Mouse (Mus musculus): ENCODE measurements around the gene Bmp4.

The Bmp4 gene

DNA sequence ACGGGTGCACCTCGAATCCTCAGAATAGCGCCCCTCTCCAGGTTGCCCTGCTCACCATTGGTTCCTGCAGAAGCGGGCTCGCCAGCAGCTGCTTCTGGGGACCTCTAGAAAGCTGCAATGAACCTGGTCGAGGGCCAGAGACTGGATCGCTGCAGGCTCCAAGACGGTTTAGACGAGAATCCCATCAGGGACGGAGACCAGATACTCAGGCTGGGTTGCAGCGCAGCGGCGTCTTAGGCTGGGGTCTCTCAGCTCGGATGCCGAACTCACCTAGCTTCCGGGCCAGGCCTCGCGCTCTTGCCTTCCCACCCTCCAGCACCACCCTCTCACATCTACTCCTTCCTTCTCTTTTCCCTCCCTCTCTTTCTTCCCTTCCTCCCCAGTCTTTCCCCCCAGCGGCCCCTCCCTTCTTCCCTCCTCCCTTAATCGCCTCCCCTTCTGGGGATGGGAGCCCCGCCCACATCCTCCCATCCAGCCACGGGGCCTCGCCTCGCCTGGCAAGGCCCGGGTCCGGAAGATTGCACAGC lies at the start of gene Bmp4:
TSS of gene Bmp4 (minus strand) at position 421 of the 527 bp plus-strand sequence.
- in situ Hi-C loops (cut with MboI; ENCODE audit: low sequenced_read_pairs): no loop called here

DNA sequence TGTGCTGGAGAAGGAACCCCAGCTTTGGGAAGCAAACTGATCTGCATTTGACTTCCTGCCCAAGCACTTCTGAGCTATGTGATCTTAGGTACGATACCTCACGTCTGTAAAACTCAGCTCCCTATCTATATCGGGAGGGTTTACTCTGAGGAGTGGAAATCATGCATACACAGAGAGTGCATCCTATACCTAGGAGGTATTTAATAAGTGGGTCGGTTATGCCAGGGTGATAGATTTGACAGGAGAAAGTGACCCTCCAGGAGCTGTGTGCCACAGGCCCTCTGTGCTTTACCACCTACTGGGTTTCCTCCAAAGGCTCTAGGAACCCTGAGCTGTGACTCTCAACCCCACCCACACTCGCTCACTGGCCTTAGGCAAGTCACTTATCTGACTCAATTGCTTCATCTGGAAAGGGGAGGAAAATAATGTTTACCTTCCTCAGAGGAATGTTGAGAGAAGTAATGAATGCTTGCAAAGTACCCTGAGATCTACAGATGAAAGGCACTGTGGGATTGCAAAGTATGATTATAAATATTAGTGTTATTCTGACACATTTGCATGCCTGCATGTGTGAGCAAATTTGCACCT lies 49.1 kb upstream of the Bmp4 start:
- in situ Hi-C loops (cut with MboI; ENCODE audit: low sequenced_read_pairs): no loop called here

DNA sequence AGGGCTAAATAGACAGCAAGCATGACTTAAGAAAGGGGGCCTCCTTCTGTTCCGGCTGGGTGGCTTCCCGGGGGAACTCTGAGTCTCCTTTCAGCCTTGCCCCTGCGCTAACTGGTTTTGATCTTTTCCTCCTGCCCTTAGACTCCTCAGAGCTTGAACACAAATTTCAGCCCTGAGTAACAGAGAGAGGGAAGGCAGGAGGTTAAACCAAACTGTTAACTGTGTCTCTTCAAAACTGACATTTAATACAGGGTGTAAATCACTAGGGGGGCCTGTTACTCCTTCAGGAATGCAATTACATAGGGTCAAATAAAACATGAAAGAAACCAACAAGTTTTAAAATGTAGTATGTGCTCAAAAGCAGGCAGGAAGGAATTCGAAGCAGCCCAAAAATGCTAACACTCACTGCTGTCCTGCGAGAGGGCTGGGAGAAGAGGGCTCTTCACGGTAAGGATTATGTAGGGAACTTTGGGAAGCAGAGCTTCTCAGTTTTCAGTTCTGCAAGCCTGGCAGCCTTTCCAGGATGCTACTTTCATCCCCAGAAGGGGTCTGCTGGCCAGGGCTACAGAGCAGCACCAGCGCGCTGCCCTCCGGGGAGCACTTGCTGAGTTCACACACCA lies 46.1 kb upstream of the Bmp4 start:
- in situ Hi-C loops (cut with MboI; ENCODE audit: low sequenced_read_pairs): no loop called here

DNA sequence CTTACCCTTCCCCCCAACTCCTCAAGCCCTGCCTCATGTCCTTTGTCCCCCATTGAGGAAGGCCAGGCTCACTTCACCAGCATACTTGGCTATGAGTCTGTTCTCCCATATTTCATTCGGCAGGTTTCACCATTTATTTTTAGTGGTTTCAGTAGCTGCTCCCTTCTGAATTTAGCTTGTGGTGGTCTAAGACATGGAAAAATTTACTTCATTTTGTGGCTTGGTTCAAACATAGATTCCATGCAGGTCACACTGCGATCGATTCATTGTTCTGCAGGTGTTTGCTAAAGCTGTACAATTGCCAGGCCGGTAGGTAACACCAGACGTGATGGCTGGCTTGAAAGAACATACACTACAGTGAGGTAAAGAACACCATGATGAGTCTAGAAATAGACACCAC lies 39.8 kb upstream of the Bmp4 start:
- in situ Hi-C loops (cut with MboI; ENCODE audit: low sequenced_read_pairs): no loop called here

DNA sequence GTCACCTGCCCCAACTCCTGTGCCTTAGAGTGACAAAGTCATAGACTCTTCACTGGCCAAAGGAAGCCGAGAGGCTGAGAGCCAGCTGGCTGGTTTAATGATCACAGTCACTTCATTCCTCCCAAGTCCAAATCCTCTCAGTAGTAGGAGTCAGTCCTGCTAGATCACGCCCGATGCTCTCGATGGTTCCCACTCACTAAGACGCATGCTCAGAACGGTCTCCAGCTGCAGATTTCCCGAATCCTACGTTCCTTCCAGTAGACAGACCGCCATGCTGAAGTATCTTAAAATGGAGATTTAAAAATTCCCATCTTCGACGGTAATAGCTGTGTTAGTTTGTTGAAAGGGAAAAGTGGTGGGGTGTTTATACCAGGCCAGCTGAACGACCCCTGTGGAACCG lies 36.8 kb upstream of the Bmp4 start:
- in situ Hi-C loops (cut with MboI; ENCODE audit: low sequenced_read_pairs): no loop called here

DNA sequence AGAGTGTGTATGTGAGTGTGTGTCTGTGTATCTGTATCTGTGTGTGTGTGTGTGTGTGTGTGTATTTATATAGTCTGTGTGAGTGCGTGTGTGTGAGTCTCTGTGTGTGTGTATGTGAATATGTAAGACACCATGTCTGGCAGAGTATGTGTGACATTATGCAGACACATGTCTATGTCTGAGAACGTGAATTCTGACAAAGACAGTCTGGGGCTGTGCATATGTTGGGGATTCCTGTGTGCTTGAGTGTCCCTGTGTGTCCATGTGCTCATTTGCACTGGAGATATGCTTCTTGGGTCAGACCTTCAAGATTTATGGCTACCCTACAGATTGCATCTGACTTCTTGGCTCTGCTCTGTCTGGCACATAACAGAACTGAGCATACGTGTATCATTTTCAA lies 31.4 kb upstream of the Bmp4 start:
- in situ Hi-C loops (cut with MboI; ENCODE audit: low sequenced_read_pairs): loop anchor here (25.0 kb wide), 1 partner anchor 110 kb away; no protein-coding TSS in a partner anchor

DNA sequence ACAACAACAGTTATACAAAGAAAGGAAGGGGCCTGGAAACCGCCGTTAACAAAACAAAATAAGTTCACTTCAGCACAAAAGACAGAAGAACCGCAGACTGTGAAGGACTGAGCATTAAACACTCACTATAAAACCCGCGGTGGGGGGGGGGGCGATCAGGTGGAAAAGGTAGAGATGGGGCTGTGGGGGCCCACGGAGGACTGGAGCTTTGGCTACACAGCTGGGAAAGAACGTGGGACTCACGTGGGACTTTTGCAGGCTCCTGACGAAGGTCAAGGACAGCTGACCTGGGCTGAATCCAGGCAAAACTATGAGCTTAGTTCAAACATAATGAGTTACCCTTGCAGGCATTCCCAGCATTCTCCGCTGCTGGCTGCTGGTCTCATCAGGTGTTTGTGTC lies 28.8 kb upstream of the Bmp4 start:
- in situ Hi-C loops (cut with MboI; ENCODE audit: low sequenced_read_pairs): loop anchor here (25.0 kb wide), 1 partner anchor 107 kb away; no protein-coding TSS in a partner anchor

DNA sequence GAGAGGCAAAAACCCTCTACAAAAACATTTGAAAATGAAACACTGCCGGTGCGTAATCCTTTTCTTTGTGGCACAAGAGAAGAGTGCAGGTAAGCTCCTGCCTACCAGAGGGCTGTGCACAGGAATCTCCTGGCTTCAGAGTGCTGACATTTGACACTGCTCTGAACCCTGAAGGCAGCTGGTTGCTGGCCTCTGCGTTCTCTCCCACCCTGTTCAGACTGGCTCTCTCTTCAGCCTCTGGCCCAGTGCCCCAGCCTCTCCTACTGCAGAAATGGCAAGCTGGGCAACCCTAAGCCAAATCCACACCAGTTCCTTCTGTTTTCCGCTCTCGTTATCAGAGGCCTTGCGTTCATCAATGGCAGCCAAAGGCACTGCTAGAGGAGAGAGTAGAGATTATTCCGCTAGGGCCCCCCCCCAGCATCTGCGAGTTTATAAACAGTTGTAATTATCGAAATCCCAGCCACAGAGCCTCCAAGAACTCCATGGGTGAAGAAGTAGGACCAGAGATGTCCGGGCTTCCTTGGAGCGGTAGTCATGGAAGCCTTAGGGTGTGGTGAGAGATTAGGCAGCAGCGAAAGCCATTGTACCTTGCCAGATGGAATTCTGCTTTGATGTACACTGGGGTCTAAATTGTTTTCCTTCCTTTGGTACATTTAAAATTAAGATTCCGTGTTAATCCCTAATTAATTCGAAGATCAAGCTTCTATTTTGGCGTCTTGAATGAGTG lies 28.1 kb upstream of the Bmp4 start:
- in situ Hi-C loops (cut with MboI; ENCODE audit: low sequenced_read_pairs): loop anchor here (25.0 kb wide), 1 partner anchor 106 kb away; no protein-coding TSS in a partner anchor

DNA sequence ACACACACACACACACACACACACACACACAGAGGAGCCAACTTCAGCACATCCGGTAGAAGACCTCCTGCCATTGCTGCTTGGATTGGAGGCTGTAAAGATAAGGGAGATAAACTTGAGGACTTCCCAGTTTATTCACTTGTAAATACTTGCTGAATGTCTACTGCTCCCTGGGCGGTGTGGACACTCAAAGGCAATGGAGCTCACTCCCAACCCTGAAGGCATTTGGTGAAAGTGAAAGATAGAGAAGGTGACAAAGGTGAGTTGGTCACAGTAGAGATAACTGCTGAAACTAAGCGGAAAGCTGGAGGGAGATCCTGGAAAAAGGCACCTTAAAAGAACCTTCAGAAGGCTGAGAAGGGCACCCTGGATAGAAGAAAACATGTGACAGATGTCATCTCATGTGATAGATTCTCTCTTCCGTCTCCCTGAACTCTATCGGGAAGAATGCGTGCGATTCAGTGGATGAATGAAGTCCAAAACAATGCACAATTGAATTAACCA lies 22.1 kb upstream of the Bmp4 start:
- in situ Hi-C loops (cut with MboI; ENCODE audit: low sequenced_read_pairs): loop anchor here (25.0 kb wide), 1 partner anchor 100 kb away; no protein-coding TSS in a partner anchor

DNA sequence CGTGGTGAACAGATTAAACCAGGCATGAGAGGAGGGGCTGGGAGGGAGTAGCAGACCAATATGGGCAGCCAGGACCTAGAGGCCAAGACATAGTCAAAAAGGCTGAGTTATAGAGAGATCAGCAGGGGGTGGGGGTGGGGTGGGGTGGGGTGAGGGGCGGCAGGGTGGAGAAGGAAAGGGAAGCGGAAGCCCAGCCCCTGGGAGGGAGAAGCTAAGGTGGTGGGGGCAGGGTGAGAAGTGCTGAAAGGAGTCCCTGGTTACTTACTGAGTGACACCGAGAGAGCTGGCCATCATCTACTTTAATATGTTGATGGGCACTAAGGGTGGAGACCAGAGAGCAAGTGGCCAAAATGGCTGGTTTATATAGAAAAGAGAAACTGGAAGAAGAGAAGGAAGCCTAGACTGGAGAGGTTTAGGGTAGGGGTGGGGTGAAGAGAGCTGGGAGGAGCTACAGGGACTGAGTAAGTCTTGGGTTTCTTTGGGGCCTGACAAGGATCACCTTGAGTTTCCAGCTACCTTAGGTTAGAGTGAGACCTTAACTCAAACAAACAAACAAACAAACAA lies 20.2 kb upstream of the Bmp4 start:
- in situ Hi-C loops (cut with MboI; ENCODE audit: low sequenced_read_pairs): loop anchor here (25.0 kb wide), 1 partner anchor 98 kb away; no protein-coding TSS in a partner anchor

DNA sequence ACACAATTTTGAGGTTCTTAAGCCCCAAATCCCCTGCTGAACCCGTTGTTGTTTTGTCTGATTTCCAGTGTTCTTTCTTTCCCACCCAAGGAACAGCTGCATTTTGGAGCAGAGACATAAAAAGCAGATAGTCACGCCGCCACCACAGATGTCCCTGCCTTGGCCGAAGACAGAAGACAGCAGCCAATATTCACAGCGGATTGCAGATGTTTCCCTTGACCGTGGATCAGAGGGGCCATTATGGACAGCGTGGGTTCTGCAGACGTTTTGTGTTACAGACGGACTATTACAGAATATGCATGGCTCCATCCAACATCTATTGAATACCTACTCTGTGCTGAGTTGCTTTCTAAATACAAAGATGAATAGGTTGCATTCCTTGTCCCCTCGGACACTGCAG lies 18.5 kb upstream of the Bmp4 start:
- in situ Hi-C loops (cut with MboI; ENCODE audit: low sequenced_read_pairs): loop anchor here (25.0 kb wide), 1 partner anchor 97 kb away; no protein-coding TSS in a partner anchor

DNA sequence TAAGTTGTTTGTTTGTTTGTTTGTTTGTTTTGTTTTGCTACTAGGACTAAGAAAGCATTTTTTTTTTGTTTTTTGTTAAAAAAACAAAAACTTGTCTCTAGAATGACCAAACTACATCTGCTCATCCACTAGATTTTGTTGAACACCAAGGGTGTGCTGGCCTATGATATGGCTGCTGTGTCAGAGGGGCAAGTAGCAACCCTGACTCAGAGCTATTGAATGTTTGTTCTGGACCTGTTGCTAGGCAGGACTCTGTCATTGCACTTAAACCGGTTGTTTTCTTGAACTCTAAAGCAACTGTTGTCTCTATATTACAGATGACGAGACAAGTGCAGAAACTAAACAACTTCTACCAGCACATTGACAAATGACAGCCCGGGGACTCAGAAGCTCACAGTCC lies 17.9 kb upstream of the Bmp4 start:
- in situ Hi-C loops (cut with MboI; ENCODE audit: low sequenced_read_pairs): loop anchor here (25.0 kb wide), 1 partner anchor 96 kb away; no protein-coding TSS in a partner anchor

DNA sequence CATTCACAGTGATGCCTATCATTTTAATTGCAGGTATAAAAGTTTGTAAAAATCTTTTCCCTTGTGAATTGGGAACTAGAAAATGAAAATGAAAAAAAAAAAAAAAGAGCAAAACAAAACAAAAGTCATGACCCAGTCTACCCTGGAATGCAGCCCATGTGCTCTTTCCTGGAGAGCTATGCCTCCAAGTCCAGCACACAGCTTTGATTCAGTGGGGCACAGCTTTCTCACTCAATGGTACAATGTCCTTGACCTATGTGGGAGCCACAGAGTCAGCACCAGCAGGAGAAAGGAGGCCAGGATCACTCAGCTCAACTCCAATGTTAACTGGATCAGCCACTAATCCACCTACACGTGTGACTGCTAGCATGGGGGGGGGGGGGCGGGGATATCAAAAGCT lies 9.5 kb upstream of the Bmp4 start:
- in situ Hi-C loops (cut with MboI; ENCODE audit: low sequenced_read_pairs): loop anchor here (25.0 kb wide), 1 partner anchor 88 kb away; no protein-coding TSS in a partner anchor

DNA sequence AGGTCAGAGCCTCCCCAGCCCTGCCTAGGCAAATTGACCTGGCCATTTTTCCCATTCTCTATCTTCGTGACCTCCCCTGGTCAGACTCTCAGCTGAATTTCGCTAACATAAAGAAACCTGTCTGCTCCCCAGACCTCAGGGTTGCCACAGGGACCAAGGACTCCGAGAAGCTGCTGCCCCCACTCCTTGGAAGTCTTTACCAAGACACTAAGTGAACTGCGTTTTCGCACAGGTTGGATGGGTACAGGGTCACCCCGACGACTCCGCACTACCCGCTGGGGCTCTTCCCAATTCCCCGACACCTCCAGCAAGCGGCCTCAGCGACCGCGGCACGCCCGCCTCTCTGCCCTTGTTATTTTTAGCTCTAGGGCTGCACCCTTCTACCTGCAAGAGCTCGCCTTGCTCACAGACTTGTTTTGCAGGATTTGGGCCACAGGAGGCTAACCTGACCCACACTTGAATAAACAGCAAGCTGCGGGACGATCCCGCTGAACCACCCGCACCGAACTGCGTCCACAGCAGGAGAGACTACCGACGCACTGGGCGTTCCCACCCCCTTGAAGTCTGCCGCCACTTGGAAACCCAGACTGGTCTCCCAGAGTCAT lies 7.7 kb upstream of the Bmp4 start:
- in situ Hi-C loops (cut with MboI; ENCODE audit: low sequenced_read_pairs): no loop called here

DNA sequence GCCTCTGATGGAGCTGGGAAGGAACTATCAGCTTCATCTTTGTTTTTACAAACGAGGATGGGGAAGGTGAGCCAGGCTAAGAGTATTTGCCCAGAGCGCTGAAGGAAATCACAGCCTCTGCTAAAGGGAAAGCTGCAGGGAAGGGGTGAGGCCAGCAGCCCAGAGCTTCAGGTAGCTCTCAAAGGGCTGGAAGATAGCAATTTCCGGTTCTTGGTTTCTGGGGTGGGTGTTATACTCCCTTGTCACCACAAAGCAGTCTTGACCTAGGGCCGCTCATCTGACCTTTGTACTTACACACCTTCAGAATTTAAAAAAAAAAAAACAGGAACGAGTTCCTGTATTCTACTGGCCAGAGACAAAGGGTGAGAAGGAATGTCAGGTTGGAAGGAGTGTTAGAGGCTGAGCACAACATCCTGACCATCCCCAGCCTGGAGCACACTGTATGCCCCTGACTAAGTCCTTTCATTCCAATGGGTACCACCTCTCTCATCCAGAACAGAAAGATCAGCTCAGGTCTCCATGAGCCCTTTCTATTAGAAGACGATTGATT lies 1.2 kb upstream of the Bmp4 start:
- in situ Hi-C loops (cut with MboI; ENCODE audit: low sequenced_read_pairs): no loop called here

DNA sequence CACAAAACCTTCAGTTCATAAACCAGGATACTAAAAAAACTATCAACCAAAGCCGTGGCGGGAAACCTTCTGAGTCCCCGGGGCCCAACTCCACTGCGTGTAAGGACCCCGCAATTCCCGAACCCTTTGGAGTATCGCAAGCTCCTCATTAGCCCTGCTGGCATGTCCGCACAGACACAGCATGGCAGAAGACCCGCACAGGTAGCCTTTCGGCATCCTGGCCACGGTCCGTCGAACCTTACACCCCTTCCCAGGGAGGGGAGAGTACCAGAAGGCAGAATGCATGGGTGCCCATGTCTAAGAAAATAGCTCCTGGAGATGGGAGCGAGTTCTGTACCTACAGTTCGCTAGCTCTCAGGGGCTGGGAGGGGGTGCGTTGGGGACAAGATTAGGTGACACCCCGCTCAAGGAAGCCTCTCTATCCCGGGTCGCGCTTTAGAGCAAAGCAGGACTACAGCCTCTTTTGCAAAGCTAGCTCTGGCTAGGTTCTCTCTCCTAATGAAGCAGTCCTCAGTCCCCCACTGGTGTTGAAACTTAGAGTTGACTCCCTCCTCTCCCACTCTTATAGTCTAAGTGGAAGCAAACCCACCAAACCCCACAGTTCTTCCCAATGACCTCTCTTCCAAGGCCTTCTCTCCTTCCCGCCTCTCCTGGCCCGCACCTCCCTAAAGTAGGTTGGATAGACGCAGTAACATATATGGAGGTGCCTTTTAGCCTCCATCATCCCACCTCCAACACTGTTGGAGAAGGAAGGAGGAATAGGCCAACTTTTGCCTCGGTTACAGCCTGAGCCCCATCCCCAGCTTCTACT lies 826 bp downstream of the Bmp4 start:
- in situ Hi-C loops (cut with MboI; ENCODE audit: low sequenced_read_pairs): no loop called here

DNA sequence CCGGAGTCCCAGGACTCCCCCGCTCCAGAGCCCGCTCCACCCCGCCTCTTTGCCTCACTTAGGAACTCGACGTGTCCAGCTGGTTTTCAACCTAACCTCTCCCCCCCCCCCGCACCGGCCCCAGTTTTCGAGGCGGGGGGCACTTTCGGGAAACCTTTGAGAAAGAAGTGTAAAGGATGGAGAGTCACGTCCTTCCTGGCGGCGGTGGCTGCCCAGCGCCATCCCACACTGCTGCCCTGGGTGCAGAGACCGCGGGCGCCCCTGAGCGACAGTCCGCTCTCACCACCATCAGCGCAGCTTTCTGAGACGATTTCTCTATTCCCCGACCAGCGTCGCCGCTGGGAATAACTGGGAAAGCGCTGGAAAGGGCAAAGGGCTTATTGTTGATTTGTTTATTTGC lies 1.8 kb downstream of the Bmp4 start:
- in situ Hi-C loops (cut with MboI; ENCODE audit: low sequenced_read_pairs): no loop called here

DNA sequence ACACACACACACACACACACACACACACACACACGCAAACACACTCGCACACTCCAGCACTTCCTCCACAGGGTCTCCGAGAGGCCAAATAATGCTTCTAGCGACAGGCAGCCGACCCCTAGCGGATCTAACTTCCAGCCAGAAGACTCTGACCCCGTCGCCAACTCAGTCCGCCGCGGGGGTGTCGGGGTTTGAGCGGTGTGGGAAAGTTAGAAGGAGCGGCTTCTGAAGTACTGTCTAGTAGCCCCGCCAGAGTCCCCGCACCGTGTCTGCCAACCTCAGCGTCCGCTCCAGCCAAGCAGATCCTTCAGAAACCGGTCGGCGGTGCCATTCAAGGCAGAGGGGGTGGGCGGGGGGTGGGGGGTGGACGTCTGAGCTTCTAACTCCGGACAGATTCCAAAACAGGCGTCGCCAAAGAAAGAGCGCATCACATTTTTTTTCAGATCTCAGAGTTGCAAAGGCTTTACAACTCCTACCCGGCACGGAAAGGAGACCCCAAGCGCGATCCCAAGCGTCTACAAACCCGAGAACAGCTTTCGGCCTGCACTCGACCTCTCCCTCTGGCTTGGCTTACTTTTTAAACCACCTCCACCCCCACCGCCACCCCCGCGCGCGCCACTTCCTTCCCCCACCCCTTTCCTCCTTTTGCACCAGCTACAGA lies 2.5 kb downstream of the Bmp4 start:
- in situ Hi-C loops (cut with MboI; ENCODE audit: low sequenced_read_pairs): no loop called here

DNA sequence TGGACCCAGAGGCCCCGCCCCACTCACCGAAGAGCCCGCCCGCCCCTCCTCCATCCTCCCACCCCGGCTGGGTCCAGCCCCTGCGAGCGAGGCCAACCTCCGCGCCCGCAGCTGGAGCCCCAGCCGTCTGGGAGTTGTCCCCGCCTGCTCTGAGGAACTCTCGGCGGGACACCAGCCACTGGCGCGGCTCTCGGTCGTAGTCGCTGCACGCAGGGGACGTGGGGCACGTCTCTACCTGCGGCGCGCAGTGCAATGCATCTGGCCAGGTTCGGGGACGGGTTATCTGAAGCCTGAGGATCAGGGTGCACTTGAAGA lies 3.2 kb downstream of the Bmp4 start:
- in situ Hi-C loops (cut with MboI; ENCODE audit: low sequenced_read_pairs): no loop called here

Measured in CH12F3 (cell line).